Mouse (Mus musculus) thymus, postnatal 14 days (tissue): ENCODE results near the gene Zfp979.
"Not testable (repeated sequence)": the region's sequence is repeated elsewhere in the genome, so short reads cannot be mapped to it uniquely, and the experiment has no call there.

Experiments used
- DNase-seq: peaks from one replicate; pipeline ENCODE4 v3.0.0; 2021

Zfp979 gene

GRCm38 (mm10) chr4:147642413-147642812 is at the start of gene Zfp979:
Gene Zfp979, minus strand, starts transcription at chr4:147642513.
- not testable (repeated sequence) for DNase-seq

DNA sequence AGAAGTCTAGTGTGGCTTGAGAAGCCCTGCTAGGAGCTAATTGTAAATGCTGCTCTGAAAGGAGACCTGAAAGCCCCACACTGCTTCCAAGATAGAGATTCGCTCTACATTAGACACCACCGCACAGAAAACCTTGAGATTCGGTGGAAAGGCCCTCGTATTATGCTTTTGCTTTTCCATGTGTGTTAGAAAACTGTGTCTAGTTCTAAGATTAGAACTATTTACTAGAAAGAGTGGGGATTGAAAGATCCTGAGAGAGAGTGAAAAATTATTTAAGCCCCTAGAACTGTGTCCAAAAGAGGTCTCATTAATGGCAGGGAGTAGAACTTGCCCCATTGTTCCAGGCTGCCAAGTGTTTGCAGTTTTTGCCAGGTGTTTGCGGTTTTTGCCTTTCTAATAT is 12.9 kb upstream of the Zfp979 start:
- DNase-seq, result not testable (repeated sequence)

GRCm38 (mm10) chr4:147647407-147647806 is 5.1 kb upstream of the Zfp979 start:
- not testable (repeated sequence) for DNase-seq

GRCm38 (mm10) chr4:147641932-147642331 is 381 bp downstream of the Zfp979 start:
- DNase-seq, result not testable (repeated sequence)

GRCm38 (mm10) chr4:147633818-147634262 is 8.5 kb downstream of the Zfp979 start:
- DNase-seq, result not testable (repeated sequence)

GRCm38 (mm10) chr4:147606511-147606910 is 35.8 kb downstream of the Zfp979 start:
- not testable (repeated sequence) for DNase-seq

DNA sequence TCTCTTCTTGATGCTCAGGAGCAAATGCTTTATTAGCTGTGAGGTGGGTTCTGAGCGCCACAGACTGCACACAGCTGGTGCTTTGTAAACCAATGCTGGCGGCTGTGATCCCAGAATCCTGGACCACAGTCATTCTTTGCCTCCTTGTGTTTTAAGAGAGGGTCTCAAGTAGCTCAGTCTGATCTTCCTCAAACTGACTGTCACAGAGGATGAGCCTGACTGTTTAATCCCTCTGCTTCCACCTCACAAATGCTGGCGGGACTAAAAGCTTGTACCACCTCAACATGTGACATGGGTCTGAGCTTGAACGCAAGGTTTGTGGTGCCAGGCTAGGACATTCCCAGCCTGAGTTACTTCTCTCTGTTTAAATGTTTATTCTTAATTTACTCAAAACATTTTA is 36.8 kb downstream of the Zfp979 start:
- no peak for DNase-seq

- DNase-seq, result no peak
Observed at GRCm38 (mm10) chr4:147603806-147604205, 38.5 kb downstream of the Zfp979 start.

GRCm38 (mm10) chr4:147601881-147602280 is 40.4 kb downstream of the Zfp979 start:
- DNase-seq, result no peak

- no peak for DNase-seq
Observed at GRCm38 (mm10) chr4:147598831-147599230, 43.5 kb downstream of the Zfp979 start.

DNA sequence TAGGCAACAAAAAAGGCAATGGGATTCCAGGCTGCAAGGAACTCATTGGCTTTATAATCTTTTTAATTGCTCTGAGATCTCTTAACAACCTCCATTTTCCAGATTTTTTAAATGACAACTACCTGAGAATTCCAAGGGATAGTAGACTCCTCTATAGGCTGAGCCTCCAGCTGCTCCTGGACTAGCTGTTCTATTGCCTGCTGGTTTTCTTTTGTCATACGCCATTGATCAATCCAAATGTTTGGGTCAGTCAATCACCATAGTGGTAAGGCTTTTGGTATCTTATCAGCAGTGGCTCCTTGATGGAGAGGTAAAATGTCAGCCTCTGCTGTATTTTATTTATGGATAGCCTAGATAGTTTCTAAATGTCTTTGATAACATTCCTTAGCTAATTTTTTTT is 44.6 kb downstream of the Zfp979 start:
- DNase-seq, result no peak

DNA sequence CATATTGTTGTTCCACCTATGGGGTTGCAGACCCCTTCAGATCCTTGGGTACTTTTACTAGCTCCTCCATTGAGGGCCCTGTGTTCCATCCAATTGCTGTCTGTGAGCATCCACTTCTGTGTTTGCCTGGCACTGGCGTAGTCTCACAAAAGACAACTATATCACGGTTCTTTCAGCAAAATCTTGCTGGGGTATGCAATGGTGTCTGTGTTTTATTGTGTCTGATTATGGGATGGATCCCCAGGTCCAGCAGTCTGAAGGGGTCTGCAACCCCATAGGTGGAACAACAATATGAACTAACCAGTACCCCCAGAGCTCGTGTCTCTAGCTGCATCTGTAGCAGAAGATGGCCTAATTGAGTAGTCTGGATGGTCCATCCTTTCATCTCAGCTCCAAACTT is 47.7 kb downstream of the Zfp979 start:
- not testable (repeated sequence) for DNase-seq

DNA sequence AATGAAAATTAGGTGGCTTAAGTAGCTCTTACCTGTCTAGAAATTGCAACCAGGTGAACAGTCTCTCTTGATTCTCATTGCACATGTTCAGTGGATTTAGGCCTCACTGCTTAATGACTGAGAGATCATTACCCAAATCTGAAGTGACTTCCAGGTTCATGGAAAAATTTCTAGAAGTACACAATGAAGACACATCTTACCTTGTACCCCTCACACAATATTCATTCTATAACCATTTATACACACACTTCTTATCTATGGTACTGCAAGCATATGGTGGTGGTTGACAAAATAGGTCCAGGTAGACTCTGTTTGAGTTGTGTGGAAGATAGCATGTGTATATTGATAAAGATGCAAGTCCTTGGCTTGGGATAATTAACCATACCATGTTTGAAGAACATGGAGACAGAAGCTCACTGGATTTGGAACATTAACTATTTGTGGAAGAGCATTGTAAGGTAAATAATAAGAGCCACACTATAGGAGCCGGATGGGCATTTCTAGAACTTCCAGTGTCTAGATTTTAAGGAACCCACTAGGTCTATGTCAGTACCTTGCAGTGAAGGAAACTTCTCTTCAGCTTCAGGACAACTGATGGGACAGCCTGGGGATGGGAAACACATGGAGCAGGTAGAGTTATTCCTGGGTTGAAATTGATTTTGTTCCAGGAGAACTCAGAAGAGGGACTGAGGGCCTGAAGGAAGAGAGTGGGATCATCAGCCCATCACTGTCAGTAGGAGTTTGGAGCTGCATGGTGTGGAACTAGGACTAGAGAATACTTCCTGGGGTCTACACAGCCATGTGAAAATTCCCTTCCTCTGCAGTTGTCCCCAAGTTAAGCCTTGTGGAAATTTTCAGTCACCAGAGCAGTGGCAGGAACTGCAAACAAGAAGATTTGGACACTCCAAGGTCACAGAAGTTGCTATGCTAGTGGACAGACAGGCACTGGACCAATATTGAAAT is 55.5 kb downstream of the Zfp979 start:
- DNase-seq, result no peak

DNA sequence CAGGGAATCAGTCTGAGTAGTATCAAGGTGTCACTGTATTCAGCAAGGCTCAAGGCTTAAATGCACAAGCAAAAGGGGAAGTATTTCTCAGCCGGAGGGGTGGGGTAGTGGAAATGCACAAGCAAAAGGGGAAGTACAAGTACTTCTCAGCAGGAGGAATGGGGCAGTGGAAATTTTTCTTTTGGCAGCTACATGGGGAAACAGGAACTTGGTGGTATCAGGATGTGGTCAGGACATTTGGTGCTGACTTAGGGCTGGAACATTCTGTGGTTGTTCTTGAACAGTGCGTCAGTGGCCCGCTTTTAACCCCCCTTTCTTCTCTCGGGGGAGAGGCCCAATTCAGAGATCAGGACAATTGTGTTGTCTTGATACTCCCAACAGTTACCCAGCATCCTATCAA is 62.9 kb downstream of the Zfp979 start:
- DNase-seq, result not testable (repeated sequence)

- not testable (repeated sequence) for DNase-seq
Observed at GRCm38 (mm10) chr4:147571156-147571555, 71.2 kb downstream of the Zfp979 start.

GRCm38 (mm10) chr4:147565426-147566220 is 76.7 kb downstream of the Zfp979 start:
- DNase-seq, result no peak
